Mouse (Mus musculus) thymus, postnatal 25 days (tissue): ENCODE data around the gene Cd3g.
"Not testable (repeated sequence)": the region's sequence is repeated elsewhere in the genome, so short reads cannot be mapped to it uniquely, and the experiment has no call there.

ENCODE experiments used
- DNase-seq: peaks from one replicate; pipeline ENCODE4 v3.0.0; 2022

Gene Cd3g

DNA sequence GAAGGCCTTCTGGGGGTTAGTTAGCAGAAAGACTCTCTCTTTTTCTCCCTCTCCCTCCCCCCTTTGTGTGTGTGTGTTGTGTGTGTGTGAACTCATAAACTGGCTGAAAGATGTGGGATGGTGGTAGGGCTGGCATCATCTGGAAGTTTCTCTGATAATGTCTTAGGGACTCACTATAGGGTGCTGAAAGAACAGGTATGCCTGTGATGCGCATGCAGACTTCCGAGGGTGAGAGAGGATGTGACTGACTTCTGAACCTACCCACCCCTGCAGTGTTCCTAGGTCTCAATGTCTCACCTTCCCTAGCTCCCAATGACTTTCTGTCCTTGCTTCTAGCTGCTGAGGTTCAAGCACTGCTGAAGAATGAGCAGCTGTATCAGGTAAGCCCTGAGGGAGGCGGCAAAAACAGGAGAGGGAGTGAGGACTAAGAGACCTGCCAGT, 5.5 kb upstream of the Cd3g start:
- peak; percentile 64 for DNase-seq

DNA sequence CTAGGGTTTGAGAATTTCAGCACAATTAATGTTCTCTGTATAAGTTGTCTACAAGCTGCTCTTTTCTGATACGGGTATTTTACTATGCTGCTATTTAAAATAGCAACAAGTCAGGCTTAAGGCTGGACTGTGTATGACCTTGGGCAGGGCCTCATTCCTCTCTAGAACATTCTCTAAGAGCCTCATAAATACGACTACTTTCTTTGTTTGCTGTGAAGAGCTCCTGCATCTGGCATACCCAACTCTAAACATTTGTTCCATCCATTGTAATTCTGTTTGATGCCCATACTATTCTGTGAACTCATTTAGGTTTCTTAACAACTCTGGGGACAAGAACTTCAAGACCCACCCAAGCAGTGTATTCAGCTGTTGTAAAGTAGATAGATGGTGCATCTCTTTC, 2.8 kb upstream of the Cd3g start:
- DNase-seq = no peak

DNA sequence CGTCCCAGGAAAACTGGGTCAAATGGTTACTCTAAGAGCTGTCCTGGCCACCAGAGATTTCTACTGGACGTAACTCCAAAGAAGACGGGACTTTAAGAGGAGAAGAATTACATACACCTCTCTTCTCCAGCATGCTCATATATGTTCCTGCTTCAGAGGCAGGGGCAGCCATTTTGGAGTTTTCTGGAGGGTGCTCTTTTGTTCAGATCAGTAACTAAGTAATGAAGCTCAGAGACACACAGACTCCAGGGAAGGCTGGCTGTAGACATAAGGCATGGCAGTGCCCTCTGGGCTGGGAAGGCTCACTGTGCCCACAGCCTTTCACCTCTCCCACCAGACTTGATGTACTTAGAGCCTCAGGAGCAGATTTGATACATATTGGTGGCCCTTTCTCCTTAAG, 2.3 kb upstream of the Cd3g start:
- peak; percentile 64 for DNase-seq

DNA sequence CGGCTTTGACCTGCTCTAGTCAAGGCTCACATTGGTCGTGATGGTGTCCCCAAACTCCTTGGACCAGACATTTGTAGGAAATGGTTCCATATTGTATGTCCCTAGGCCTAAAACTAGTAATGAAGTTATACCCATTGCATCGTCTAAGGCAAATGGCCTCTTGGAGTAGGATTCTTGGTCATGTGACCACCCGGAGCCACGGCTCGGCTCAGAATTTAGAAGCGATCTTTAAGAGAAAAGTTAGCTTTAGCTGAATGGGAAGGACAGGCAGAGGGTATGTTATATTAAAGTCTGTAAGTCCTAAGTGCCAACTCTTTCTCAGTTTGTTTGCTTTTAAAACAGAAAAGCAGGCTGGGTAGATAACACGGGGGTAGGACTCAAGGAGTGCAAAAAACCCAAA, 1.9 kb upstream of the Cd3g start:
- no peak for DNase-seq

DNA sequence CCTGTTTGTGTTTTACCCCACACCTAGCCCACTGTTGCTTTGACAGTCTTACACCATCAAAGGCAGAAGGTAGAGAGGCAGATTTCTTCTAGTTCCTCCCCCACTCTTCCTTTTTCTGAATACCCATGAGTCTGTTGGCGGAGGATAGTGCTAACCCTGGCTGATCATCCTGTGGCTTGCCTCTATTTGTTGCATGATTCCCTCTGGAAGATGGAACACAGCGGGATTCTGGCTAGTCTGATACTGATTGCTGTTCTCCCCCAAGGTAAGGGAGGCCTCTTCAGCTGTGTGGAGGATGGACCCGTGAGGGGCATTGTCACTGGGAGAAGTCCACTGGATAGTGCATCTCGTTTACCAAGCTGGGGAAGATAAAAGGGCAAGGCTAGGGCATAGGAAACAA, 1.4 kb upstream of the Cd3g start, which contains the start of gene Cd3d:
Gene Cd3d (plus strand): TSS at position 111 of the 400 bp plus-strand sequence.
- DNase-seq = peak; percentile 77

DNA sequence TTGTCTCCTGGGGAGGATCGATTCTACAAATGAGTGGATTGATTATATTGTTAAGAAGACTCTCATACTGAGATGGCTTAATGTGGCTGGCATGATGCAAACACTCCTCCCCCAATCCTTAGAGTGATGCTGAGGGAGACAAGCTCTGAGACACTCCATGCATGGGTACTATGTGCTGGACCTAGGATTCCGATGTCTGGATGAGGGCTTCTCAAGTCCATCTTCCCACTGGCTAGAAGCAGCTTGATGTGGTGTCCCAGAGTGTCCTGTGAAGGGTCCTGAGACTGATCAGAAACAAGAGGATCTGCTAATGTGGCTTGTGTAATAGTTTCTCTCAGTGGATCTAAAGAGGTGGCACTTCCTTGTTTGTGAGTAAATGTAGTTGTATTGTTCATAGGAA, 873 bp upstream of the Cd3g start:
- DNase-seq = peak; percentile 59

DNA sequence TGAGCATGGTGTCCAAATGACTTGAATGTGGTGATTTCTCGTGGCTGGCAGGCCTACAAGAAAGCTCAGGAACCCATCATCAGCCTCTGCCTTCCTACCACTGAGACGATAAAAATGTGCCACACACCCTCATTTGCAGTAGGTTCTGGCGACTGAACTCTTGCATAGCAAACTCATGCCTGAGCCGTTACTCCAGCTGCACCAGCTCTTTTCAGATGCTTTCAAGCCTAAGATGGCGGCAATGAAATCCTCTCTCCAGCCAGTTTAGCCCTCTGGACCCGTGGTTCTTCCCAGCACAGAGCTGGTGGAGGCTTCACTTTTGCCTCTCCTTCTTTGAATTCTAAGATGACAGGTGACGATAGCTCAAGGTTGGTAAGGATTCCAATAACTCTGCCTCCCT, 425 bp downstream of the Cd3g start:
- peak; percentile 64 for DNase-seq

DNA sequence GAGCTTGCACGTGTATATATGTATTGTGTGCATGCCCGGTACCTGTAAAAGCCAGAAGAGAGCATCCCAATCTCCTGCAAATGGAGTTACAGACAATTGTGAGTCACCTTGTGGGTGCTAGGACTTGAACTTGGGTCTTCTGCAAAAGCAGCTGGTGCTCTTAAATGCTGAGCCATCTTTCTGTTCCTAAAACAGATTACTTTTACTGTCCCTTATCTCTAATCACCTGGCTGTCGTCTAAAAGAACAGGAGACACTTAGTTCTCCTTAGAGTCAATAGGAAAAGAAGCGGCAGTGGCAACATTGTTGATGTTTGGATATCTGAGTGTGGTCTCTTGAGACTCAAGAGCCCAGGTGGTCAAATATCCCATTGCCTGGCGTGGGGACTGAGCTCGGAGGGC, 2.4 kb downstream of the Cd3g start:
- DNase-seq = no peak

DNA sequence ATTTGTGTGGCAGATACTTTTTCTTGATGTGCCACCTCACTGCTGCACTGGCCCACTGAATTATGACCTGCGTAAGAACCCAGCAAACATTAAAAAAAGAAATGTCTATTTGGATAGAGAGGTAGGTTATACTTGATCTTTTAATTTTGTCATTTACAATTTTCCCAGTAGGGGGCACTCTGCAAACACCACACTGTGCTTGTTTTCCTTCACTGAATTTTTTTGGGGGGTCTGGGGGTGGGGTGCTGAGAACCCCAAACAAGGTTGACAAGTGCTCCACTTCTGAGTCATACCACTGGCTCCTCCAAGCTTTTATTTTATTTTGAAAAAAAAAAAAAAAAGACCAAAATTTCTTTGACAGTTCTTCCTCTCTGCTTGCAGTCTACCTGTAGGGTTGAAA, 10.8 kb downstream of the Cd3g start:
- DNase-seq = peak; percentile 44

DNA sequence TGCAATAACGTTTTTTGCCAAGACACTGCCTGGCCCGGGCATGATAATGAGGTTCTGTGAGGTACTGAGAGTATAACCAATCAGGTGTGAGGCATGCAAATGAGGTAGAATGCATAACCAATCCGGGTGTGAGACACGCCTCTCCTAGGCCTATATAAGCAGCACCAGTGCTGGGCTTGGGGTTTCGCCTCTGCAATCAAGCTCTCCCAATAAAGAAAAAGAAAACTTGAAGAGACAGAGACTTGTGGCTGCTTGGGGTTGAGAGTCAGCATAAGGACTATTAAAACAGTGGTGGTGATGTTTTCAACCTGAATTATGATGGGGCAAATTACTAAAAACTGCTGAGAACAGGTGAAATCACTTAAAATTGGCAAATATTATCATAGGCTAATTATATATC, 12.5 kb downstream of the Cd3g start:
- not testable (repeated sequence) for DNase-seq

DNA sequence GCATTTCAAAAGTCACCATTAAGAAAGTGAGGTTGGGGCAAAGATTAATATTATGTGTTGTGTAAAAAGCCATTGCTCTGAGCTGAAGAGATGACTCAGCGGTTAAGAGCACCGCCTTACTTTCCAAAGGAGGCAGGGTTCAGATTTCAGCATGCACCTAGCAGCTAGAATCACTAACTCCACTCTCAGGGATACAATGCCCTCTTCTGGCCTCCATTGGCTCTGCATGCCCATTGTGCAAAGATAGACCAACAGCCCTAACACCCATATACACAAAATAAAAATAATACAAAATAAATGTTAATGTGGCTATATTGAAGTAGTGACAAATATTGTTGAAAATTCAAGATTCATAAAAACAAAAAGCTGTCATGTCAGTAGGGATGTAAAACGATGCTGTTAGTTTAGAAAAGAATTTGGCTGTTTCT, 13.4 kb downstream of the Cd3g start:
- DNase-seq = peak; percentile 90

DNA sequence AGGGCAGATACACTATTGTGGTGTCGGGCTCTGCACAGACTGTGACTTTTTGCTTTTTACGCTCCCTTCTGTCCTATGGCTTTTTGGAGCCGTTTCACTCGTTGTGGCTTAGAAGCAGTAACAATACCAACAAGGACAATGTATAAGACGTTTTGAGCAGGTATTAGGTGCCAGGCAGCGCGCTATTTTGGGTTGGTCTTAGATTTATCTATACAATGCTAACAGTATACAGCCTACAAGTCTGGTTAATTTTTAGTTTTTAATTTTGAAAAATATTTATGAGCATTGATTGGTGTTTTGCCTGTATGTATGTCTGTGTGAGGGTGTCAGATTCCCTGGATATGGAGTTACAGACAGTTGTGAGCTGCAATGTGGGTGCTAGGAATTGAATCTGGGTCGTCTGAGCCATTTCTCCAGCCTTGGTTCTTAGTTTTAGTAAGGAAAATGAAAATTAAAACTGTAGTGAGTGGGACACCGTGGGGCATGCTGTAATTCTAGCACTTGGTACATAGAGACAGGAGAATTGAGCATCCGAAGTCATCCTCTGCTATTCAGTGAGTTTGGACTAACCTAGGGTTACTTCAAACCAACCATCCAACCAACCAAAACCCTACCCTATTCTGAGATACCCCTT, 14.3 kb downstream of the Cd3g start:
- no peak for DNase-seq

DNA sequence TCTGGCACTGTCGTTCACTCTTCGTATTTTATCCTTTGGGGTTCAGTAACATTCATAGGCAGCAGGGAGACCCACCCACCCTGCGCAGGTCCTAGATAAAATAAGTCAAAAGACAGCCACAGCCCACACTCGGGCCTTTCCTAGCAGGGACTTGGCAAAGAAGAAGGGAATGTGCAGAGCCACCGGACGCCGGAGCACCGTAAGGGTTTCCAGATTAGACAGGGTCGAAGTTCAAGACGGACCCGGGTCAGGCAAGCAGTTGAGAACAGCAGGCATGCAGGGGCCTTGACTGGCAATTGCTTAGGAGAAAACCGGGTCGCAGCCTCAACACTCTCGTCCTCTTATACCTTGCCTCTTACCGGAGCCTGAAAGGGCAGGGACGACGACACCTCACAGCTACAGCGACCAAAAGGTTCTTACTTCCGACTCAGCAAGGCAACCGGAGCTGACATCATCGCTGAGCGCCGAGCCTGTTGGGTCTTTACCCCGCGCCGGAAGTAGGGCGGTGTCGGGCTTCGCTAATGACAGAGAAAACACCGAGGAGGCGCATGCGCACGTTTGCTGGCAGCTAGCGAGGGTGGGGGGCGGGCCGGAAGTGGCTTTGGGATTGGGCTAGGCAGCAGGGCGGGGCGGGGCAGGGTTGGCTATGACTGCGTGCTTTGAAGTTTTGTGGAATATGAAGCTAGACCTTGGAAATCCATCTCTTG, 15.0 kb downstream of the Cd3g start, which contains the start of gene Ube4a:
Gene Ube4a (minus strand): TSS at position 475 of the 707 bp plus-strand sequence.
- peak; percentile 100 for DNase-seq

DNA sequence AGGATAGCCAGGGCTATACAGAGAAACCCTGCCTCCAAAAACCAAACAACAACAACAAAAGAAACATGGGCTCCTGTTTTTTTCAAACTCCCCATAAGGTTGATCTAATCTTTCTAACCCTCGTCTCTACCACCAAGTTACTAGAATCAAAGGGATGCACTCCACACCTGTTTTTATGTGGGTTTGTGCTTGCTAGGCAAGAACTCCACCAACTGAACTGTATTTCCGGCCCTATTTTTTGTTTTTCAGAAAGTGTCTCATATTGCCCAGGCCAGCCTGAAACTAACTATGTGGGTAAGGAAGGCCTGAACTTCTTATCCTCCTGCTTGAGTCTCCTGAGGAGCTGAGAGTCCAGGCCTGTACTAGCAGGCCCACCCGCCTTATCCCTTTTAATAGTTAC, 25.8 kb downstream of the Cd3g start:
- DNase-seq = peak; percentile 52

DNA sequence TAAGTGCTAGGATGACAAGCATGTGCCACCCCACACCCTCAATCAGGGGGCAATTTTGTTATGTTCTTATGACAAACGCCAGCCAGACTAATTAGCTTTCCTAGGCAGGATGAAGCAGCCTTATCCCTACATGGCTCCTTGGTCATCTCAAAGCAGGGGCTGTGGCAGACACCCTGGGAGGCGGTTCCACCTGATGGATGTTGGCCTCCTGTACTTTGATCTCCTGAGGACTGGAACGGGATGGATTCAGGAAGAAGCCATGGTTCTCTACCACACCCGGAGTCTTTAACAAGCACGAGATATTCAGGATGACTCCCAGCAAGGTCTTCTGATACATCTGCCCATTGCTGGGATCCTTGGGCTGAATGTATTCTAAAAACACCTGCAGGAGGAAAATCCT, 32.4 kb downstream of the Cd3g start:
- no peak for DNase-seq

DNA sequence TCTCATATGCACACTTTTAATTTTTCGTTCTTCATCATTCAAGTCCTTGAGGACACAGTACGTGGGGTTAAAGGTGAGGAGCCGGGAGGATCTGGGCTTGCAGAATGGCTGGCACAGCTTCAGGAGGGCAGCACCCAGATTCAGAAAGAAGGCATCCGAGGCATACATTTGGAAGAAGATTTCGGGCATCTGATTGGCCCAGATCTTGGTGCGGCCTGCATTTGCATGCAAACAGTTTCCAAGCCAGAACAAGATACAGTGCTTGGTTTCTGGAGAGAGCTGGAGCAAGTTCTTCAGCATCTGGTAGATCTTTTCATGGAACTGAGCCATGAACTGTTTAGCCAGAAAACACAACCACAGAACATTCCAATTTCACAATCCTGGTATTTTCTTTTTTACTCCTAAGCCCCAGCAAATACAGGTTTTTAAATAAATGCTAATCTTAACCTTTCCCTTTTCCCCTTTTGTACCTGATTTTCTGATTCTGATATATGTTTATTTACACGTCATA, 34.0 kb downstream of the Cd3g start:
- no peak for DNase-seq

DNA sequence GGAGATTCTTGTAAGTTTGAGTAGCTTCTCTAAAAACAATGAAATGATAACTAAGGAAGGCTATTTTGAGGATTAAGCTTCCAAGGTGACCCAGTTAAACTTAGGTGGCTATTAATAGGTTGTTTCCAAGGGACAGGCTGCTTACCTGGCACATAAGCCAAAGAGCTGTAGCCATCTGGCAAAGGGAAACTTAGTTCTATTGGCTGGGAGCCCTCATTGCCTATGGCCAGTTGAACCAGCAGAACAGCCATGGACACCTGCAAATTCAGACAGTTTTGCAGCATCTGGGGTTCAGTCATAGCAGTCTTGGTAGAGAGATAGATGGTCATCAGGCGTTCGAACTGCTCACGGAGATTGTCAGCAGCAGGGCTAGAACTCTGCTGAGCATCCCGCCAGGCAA, 37.8 kb downstream of the Cd3g start:
- DNase-seq = no peak

DNA sequence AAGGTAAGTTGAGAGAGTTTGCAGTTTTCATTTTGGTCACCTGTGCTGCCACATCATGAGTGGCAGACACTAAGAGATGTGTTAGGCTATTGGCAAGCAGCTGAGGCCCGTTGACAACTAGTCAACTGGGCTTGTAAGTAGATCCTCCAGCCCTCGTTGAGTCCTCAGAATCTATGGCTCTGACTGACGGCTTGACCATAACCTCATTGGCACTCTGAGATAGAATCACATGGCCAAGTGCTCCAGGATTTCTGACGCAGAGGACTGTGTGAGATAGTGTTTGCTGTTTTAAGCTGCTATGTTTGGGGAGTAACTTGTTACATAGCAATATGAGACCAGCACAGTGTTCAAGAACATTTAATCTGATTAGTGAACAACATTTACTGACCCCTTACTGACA, 38.5 kb downstream of the Cd3g start:
- no peak for DNase-seq

DNA sequence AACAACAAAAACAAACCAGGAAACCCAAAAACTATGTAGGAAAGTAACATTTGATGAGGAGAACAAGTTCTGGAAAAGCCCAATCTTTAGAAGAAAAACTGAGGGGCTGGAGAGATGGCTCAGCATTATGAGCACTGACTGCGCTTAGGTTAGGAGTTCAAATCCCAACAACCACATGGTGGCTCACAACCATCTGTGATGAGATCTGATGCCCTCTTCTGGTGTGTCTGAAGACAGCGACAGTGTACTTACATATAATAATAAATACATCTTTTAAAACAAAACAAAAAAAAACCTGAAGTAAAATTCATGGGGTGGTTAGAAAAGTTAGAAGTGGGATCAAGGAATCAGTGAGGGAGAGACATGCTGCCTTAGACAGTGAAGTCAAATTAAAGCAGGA, 58.7 kb downstream of the Cd3g start:
- no peak for DNase-seq

DNA sequence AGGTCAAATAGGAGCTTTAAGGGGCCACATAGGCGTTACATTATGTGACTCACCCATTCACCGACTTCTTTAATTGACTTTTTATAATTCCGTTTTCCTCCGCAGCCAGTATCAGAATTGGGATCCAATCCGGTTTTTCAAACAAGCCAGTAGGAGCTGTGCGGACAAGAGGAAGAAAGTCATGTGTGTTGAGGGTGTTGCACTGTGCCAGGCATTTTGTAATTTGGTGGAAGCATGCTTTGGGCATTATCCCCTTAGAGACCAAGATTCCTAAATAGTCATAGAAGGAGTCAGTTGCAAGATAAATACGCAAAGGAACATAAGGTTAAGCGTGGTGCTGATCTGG, 59.1 kb downstream of the Cd3g start:
- DNase-seq = no peak

DNA sequence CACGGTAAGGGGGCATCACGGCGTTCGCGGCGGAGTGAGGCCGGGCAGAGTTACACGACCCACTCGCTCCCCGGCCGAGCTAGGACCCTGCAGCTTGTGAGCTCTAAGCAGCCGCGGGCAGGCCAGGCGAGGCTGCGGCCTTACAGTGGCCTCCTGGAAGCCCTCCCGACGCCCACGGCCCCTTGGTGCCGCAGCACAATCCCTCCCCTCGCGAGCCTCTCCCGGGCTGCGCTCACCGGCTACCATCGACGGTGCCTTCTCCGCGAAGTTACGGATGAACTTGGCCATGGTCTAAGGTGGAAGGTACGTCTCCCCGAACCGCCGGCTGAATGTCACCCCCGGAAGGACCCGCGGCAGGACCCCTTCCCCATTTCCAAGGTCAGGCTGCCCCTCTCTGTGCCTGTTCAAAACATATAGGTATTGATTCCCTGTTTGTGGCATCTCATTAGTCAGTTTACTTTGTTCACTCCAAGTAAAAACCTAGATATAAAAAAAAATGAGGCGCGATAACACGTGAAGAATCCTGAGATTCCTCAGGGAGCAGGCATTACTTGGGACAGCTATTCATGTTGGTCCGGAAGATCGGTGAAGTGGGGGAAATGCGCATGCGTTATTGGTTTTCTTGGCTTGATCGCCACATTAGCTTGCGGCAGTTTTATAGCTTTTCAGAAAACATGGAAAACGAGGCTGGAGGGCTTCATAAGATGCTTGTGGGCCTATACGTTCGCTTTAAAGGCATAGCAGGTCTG, 59.7 kb downstream of the Cd3g start, which contains the start of gene Atp5l:
Gene Atp5l (minus strand): TSS at position 369 of the 749 bp plus-strand sequence.
- peak; percentile 87 for DNase-seq

DNA sequence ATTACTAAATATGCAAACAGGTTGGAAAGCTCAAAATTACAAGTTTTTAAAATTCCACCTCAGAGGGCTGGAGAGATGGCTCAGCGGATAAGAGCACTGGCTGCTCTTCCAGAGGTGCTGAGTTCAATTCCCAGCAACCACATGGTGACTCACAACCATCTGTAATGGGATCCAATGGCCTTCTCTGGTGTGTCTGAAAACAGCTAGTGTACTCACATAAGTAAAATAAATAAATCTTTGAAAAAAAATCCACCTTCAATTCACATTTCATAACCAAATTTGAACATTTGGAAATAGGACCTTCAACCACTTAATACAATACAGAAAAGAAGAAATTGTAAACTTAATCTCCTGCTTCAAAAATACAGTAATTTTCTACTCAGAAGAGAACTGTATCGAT, 60.6 kb downstream of the Cd3g start:
- no peak for DNase-seq
